Mouse (Mus musculus): Measurements from ENCODE around the gene Cyp4f13. TPM values are rescaled to one million over a fixed set of nuclear protein-coding genes. Genes with fewer than 3 reads are reported as not detected.

The Cyp4f13 gene
- polyA plus RNA-seq (2016; fragmentation: Nextera tagmentation; extraction: Ambion mirVana): 4.7 and 5.6 TPM in 2 replicates

- ATAC-seq (ENCODE audit: low FRiP score, low read depth): peak; percentile 84
- Histone ChIP-seq H3K27me3 (replicated peaks) (no peaks in the 10 kb centered on the region), H3K36me3 (no peaks in the 10 kb centered on the region), H3K27ac (no peak within 1 kb of the TSS), H3K4me1 (no peaks in the 10 kb centered on the region), H3K9ac (peak within 1 kb of the TSS; percentile 17; the same call in 1 of the 2 replicates), H3K9me3 (no peaks in the 10 kb centered on the region), H3K4me3 (peak within 1 kb of the TSS; percentile 24), H3K4me2 (replicated peaks) (peak within 1 kb of the TSS; percentile 57)
- WGBS: 47% methylated on average over 12 of the region's 12 CpGs
These were observed at the start of gene Cyp4f13 for GRCm38 (mm10) chr17:32947215-32947914. TSS of gene Cyp4f13 (minus strand) at chr17:32947402.

GRCm38 (mm10) chr17:32992699-32993474 is 45.7 kb upstream of the Cyp4f13 start, which contains the start of gene Zfp952:
TSS of gene Zfp952 (plus strand) at chr17:32993129.
- peak within 1 kb of the TSS; percentile 81 for H3K4me2 ChIP-seq (replicated peaks)
- H3K9ac ChIP-seq: peak within 1 kb of the TSS; percentile 71
- peaks cover 9% of the 10 kb centered on the region for H3K4me1 ChIP-seq
- H3K36me3 ChIP-seq: peaks cover 18% of the 10 kb centered on the region
- no peaks in the 10 kb centered on the region for H3K27me3 ChIP-seq (replicated peaks)
- H3K4me3 ChIP-seq: peak within 1 kb of the TSS; percentile 71
- 2% methylated on average over 21 of the region's 21 CpGs for WGBS
- ATAC-seq (ENCODE audit: low FRiP score, low read depth): peak; percentile 93
- peak within 1 kb of the TSS; percentile 15; the same call in 1 of the 2 replicates for H3K27ac ChIP-seq
- H3K9me3 ChIP-seq: no peaks in the 10 kb centered on the region

GRCm38 (mm10) chr17:32991965-32992698 is 44.9 kb upstream of the Cyp4f13 start:
- 72% methylated on average over 12 of the region's 12 CpGs for WGBS
- Histone ChIP-seq H3K9ac (no peak overlapping the region), H3K27me3 (replicated peaks) (no peaks in the 10 kb centered on the region), H3K4me2 (replicated peaks) (peak overlapping the region; percentile 81), H3K36me3 (peaks cover 18% of the 10 kb centered on the region), H3K4me1 (peaks cover 9% of the 10 kb centered on the region), H3K4me3 (no peak overlapping the region), H3K27ac (no peak overlapping the region), H3K9me3 (no peaks in the 10 kb centered on the region)
- no peak for ATAC-seq (ENCODE audit: low FRiP score, low read depth)

- Histone ChIP-seq H3K36me3 (peaks cover 4% of the 10 kb centered on the region; the same call in 1 of the 2 replicates), H3K4me1 (no peaks in the 10 kb centered on the region), H3K27me3 (replicated peaks) (no peaks in the 10 kb centered on the region), H3K9me3 (no peaks in the 10 kb centered on the region), H3K27ac (no peak overlapping the region), H3K9ac (no peak overlapping the region), H3K4me2 (replicated peaks) (no peak overlapping the region), H3K4me3 (no peak overlapping the region)
- 78% methylated on average over 4 of the region's 4 CpGs for WGBS
- ATAC-seq (ENCODE audit: low FRiP score, low read depth): no peak
These were observed 39.1 kb upstream of the Cyp4f13 start for GRCm38 (mm10) chr17:32986301-32986700.

GRCm38 (mm10) chr17:32981361-32981760 is 34.2 kb upstream of the Cyp4f13 start:
- H3K9me3 ChIP-seq: no peaks in the 10 kb centered on the region
- H3K36me3 ChIP-seq: peaks cover 42% of the 10 kb centered on the region
- WGBS: 89% methylated on average over 4 of the region's 4 CpGs
- no peak overlapping the region for H3K4me2 ChIP-seq (replicated peaks)
- ATAC-seq (ENCODE audit: low FRiP score, low read depth): no peak
- H3K9ac ChIP-seq: no peak overlapping the region
- H3K27me3 ChIP-seq (replicated peaks): no peaks in the 10 kb centered on the region
- no peak overlapping the region for H3K27ac ChIP-seq
- no peaks in the 10 kb centered on the region for H3K4me1 ChIP-seq
- no peak overlapping the region for H3K4me3 ChIP-seq

- Histone ChIP-seq H3K27me3 (replicated peaks) (no peaks in the 10 kb centered on the region), H3K9me3 (no peaks in the 10 kb centered on the region)
- ATAC-seq (ENCODE audit: low FRiP score, low read depth): peak; percentile 100
These were observed 18.6 kb upstream of the Cyp4f13 start, which contains the start of gene Zfp472 for GRCm38 (mm10) chr17:32965623-32966290. TSS of gene Zfp472 (plus strand) at chr17:32965814.

GRCm38 (mm10) chr17:32965253-32965622 is 18.0 kb upstream of the Cyp4f13 start:
- no peak overlapping the region for H3K27ac ChIP-seq
- peak overlapping the region; percentile 57 for H3K9ac ChIP-seq
- H3K9me3 ChIP-seq: no peaks in the 10 kb centered on the region
- peak overlapping the region; percentile 77 for H3K4me3 ChIP-seq
- H3K4me2 ChIP-seq (replicated peaks): peak overlapping the region; percentile 82
- H3K27me3 ChIP-seq (replicated peaks): no peaks in the 10 kb centered on the region
- peak; percentile 54; the same call in 1 of the 2 replicates for ATAC-seq (ENCODE audit: low FRiP score, low read depth)
- H3K36me3 ChIP-seq: no peaks in the 10 kb centered on the region
- peaks cover 15% of the 10 kb centered on the region for H3K4me1 ChIP-seq
- WGBS: under 1% methylated on average over 14 of the region's 14 CpGs

More at GRCm38 (mm10) chr17:32965623-32966290, 18.6 kb upstream of the Cyp4f13 start, which contains the start of gene Zfp472:
- Histone ChIP-seq H3K4me1 (peaks cover 15% of the 10 kb centered on the region), H3K36me3 (no peaks in the 10 kb centered on the region), H3K4me2 (replicated peaks) (peak within 1 kb of the TSS; percentile 82), H3K9ac (peak within 1 kb of the TSS; percentile 73), H3K4me3 (peak within 1 kb of the TSS; percentile 77), H3K27ac (peak within 1 kb of the TSS; percentile 47)
- WGBS: under 1% methylated on average over 33 of the region's 33 CpGs

GRCm38 (mm10) chr17:32951441-32951840 is 4.2 kb upstream of the Cyp4f13 start:
- H3K4me1 ChIP-seq: no peaks in the 10 kb centered on the region
- H3K27me3 ChIP-seq (replicated peaks): no peaks in the 10 kb centered on the region
- H3K4me2 ChIP-seq (replicated peaks): peak overlapping the region; percentile 22; the same call in 1 of the 2 replicates
- H3K36me3 ChIP-seq: no peaks in the 10 kb centered on the region
- 33% methylated on average over 16 of the region's 16 CpGs for WGBS
- no peaks in the 10 kb centered on the region for H3K9me3 ChIP-seq
- H3K27ac ChIP-seq: no peak overlapping the region
- no peak for ATAC-seq (ENCODE audit: low FRiP score, low read depth)
- no peak overlapping the region for H3K9ac ChIP-seq
- H3K4me3 ChIP-seq: no peak overlapping the region

GRCm38 (mm10) chr17:32951006-32951405 is 3.8 kb upstream of the Cyp4f13 start:
- no peaks in the 10 kb centered on the region for H3K27me3 ChIP-seq (replicated peaks)
- no peaks in the 10 kb centered on the region for H3K36me3 ChIP-seq
- 82% methylated on average over 11 of the region's 11 CpGs for WGBS
- no peaks in the 10 kb centered on the region for H3K9me3 ChIP-seq
- no peak for ATAC-seq (ENCODE audit: low FRiP score, low read depth)
- no peak overlapping the region for H3K27ac ChIP-seq
- no peak overlapping the region for H3K4me2 ChIP-seq (replicated peaks)
- no peak overlapping the region for H3K9ac ChIP-seq
- H3K4me1 ChIP-seq: no peaks in the 10 kb centered on the region
- no peak overlapping the region for H3K4me3 ChIP-seq

- WGBS: 98% methylated on average over 3 of the region's 3 CpGs
- H3K36me3 ChIP-seq: no peaks in the 10 kb centered on the region
These were observed 2.9 kb upstream of the Cyp4f13 start for GRCm38 (mm10) chr17:32950136-32950535.

GRCm38 (mm10) chr17:32946716-32947115 is 486 bp downstream of the Cyp4f13 start:
- WGBS: 71% methylated on average over 9 of the region's 9 CpGs
- H3K36me3 ChIP-seq: no peaks in the 10 kb centered on the region
- H3K27ac ChIP-seq: no peak overlapping the region
- H3K4me1 ChIP-seq: no peaks in the 10 kb centered on the region
- no peaks in the 10 kb centered on the region for H3K27me3 ChIP-seq (replicated peaks)
- peak overlapping the region; percentile 57 for H3K4me2 ChIP-seq (replicated peaks)
- no peak for ATAC-seq (ENCODE audit: low FRiP score, low read depth)
- H3K9ac ChIP-seq: peak overlapping the region; percentile 17; the same call in 1 of the 2 replicates
- no peaks in the 10 kb centered on the region for H3K9me3 ChIP-seq
- peak overlapping the region; percentile 24 for H3K4me3 ChIP-seq

More at GRCm38 (mm10) chr17:32950136-32950535, 2.9 kb upstream of the Cyp4f13 start:
- no peak overlapping the region for H3K27ac ChIP-seq
- no peak overlapping the region for H3K9ac ChIP-seq
- no peak overlapping the region for H3K4me3 ChIP-seq
- H3K9me3 ChIP-seq: no peaks in the 10 kb centered on the region
- no peaks in the 10 kb centered on the region for H3K27me3 ChIP-seq (replicated peaks)
- H3K4me2 ChIP-seq (replicated peaks): no peak overlapping the region
- no peak for ATAC-seq (ENCODE audit: low FRiP score, low read depth)
- no peaks in the 10 kb centered on the region for H3K4me1 ChIP-seq
